Mouse (Mus musculus) 3T3-L1 (cell line): Measurements from ENCODE around the gene Fhad1.

Source experiments
- DNase-seq: peaks from one replicate; pipeline ENCODE4 v3.0.0-alpha.2; 2015; ENCODE audit warnings: low read depth, low spot score

The Fhad1 gene

DNA sequence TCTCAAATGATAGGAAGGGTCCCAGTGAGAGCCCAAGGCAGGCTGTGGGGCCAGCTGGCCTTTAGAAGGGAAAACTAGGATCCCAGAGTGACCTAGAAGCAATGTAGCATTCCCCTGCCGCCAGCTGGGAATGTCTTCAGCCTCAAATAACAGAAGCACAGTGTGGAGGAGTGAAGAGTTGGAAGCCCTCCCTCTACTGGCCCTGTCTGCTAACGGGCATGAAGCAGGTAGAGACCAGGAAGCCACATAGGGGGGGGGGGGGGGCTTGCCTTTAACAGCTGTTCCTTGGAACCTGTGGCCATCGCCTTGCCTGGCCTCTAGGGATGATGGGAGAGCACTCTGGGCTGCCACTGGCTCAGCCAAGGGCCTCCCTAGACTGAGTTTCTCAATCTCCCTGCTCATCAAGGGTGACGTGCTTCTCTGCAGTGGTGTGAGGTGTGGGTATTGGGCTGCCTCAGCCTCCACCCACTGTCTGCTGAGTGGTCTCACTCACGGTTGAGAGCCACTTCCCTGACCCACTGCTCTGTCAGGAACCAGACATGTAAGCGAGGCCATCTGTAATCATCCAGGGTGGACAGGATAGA, 128.4 kb downstream of the Fhad1 start:
- no peak for DNase-seq

DNA sequence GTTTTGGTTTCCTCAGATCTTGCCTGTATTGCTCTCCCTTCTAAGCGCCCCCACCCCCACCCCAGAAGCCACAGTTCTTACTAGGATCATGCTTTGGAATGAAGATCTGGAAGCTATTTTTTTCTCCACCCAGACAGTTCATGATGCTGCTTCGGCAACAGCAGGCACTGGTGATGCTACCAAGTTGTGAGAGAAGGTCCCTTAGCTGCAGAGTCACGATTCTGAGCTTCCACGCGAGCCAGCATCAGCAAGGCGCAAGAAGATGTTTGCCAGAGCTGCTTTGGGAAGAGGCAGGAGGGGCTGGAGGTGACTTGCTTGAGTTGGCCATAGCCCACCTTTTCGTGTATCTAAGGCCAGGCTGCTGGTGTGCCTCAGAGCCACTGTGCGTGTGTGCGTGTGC, 129.4 kb downstream of the Fhad1 start:
- no peak for DNase-seq

DNA sequence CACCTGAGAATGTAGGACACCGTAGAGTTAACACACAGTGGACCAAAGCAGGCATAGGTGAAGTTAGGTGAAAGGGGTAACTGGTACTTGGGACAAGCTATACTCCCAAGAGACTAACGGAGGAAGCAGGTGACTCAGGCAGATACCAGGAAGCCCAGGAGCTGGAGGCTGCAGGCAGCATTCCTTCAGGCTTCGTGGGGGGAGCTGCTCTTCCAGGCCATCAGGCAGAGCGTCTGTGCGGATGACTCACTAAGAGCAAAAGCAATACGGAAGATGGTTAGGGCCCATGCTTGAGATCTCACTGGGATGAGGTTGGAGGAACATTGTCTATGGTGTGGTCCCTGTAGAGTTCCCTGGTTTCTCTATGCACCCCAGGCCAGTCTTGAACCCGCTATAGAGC, 132.0 kb downstream of the Fhad1 start:
- DNase-seq, result peak; percentile 43

DNA sequence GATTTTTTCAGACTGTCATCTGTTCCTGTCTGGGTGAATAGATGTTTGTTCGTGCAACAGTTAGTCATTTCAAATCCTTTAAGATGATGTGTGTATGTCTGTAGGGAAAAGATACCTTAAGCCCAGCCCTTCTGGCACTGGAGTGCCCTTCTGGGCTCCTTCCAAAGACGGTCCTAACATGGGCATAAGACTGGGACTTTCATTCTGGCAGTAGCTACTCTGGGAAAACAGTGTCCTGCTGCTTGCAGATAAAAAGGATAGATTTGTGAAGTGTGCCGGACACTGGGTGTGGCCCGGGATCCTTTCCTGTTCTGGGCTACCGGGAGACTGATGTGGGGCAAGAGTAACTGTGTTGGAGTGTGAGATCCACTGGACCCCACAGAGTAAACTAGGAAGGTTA, 132.9 kb downstream of the Fhad1 start:
- DNase-seq, result peak; percentile 37

DNA sequence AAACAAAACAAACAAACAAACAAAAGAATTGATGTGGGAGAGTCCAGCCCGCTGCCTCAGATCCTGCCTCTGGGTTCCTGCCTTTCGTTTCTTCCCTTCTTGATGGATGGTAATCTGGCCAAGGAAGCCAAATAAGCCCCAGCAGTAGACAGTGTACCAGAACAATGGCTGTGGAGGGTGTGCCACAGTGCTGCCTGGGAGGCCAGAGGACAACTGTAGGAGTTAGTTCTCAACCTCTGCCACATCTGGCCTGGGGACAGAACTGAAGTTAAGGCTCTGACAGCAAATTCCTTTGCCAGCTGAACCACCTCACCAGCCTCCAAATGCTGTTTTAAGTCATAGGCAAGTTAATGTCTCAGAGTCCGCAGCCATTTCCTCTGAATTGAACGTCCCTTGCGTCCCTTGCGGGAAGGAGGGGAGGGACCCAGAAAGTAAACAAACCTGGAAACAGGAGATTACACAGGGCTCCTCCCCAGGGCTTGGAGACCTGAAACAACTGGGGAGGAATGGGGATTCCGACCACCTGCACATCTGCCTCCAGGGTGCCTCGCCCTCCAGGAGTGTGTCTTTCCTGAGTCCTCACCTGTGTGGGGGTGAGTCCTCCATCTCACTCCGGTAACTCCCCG, 133.5 kb downstream of the Fhad1 start:
- no peak for DNase-seq

DNA sequence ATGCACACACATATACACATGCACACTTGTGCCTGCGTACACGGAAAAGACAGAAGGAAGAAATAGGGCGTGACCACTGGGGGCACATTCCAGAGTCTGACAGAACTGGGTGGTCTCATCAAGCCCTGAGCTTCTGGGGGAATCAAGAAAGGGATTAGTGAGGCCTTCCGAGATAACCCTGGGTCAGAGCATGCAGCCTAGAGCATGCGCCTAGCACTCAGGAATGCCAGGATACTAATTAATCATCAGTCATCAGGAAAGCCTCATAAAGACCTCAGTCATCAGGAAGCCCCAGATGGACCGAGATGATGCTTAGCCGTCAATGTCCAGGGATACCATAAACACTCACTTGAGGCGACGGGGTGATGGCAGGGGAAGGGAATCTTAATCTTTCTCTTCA, 135.0 kb downstream of the Fhad1 start:
- DNase-seq, result no peak

DNA sequence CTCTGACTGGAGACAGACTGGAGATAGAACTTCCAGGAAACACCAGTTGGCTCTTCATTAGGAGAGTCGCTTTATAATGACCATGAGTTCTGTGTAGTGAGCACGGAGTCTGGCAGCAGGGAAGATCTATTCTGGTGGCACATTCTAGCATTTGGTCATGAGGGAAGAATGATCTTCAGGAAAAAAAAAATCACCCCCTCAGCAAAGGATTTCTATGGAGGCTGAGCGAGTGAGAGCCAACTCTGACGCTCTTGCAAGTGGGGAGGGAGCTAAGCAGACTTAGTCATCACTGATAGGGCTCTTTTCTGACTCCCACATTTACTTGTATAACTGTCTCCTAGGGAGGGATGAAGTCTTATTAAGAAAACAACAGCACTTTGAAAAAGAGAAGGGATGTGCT, 135.8 kb downstream of the Fhad1 start:
- DNase-seq, result no peak

DNA sequence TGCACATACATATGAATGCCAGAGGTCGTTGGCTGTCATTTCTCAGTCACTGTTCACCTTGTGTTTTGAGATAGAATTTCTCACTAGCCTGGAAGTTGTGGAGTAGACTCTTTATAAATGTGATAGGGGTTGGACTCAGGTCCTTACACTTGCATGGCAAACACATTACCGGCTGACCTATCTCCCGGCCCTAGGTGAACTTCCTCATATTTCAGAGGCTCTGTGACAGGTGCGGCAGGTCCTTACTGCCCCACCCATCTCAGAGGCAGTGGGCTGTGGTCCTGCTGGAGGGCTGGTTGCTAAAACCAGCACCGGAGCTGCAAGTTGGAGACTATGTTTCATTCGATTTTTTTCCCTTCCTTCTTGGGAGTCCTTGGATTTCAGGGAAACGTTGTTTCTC, 136.3 kb downstream of the Fhad1 start:
- no peak for DNase-seq

DNA sequence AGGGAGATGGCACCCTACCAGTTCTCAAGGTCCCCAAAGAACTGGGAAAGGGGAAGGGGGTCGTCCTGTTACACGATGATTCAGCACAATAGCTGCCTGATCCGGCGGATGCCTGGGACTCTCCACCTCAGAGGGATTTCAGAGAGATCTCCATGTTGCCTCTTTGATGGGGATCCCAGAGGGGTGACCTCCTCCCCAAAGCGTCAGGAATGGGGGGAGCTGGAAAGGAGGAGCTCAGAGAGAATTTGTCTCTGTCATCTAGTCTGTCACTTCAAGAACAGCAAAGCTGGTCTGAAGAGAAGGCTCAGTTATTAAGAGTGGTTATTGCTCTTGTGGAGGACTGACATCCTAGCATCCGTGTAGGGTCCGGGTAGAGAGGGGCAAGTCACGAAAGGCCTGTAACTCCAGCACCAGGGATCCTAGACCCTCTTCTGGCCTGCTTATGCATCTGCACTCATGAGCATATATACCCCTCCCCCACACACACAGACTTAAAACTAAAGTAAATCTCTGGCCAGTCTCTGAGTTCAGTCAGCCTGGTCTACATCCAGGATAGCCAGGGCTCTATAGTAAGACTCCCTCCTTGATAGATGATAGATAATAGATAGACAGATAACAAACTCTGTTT, 139.3 kb downstream of the Fhad1 start:
- DNase-seq, result no peak

DNA sequence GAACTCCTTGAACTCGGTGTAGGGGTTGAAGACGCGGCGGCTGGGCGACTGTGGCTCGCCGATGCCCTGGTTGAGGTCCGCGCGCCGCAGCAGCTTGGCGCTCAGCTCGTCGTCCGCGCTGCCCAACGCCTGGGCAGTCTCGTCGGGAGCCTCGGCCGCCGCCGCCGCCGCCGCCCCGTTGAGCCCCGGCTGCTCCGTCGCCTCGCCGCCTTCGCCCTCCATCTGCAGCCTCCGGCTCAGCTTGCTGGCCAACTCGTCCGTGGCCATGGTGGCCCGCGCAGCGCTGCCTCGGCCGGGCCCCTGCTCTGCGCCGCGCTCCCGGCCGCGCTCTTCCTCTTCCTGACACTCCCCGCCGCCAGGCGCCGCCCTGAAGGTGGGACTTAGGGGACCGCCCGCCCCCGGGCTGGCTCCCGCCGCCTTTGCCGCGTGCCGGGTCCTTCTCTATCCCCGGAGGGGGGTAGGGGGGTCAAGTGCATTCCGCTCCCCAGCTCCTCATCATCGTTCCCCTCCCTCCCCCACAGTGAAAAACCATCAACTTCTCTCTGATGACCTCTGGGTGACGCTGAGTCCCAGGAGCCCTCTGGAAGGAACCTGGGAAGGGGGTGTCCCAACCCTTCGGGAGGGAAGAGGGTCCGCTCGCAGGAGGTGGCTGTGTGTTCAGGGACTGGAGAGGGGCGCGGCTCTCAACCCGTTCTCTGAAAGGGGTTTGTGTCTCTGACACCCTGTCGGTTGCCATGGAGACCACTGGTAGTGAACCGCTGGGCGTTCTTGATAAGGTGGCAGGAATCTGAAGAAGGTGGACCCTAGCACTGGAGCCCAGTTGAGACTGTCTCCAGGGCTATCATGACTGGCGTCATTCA, 140.1 kb downstream of the Fhad1 start, which contains the start of gene Efhd2:
Gene Efhd2 (minus strand): TSS at position 320 of the 860 bp plus-strand sequence.
- peak; percentile 49 for DNase-seq

DNA sequence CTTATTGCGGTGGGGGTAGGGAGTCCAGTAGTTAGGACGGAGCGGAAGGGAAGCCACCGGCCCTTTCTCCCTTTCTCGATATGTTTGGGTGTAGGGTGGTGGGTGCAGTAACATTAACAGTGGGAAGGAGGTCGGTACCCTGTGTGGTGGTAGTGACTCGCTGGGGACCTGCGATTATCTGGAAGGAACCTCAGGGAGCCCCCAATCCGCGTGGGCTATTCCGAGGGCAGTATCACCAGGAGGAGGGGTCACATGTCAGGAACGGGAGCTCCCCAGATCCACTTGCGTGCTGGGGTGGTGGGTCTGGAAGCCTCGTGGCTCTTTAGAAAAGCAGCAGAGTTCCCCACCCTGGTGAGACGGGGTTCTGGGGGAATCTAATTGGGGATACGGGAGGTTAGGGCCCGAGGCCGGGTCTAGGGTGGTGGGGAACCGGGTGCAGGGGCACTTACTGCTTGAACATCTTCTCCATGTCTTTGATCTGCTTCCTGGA, 140.7 kb downstream of the Fhad1 start:
- DNase-seq, result peak; percentile 11

DNA sequence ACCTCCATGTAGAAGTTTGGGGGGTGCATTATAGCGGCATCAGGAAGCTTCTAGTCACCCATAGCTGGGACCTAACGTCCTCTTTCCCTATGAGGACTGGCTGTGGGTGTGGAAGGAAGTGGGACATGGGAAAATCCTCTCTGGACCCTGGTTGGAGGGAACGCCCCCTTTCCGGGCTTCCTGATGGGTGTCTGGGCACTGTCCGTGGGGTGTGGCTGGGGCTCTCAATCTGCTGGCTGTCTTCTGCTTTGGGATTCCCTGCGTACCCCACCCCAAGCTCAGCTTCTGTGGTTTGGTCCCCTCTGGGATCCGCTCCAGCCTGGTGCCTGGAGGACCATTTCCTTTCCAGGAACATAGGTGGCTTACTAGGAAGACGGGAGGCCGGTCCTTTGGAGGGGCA, 141.9 kb downstream of the Fhad1 start:
- no peak for DNase-seq

DNA sequence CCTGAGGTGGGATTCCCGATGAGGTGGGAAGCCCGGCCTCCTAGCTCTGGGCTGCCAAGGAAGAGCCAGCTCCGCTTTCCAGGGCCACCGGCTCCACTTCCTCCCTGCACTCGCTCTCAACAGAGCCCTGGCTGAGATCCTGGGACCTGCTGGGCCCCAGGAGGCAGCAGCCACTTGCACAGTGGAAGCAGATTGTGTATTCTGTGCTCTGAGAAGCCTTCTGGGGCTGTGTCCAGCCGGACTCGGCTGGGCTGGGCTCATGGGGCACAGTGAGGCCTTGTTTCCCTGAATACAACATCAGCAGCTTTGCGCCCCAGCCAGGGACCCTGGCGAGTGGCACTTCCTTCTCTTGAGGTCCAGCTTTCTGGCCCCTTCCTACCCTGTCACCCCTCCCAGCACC, 143.0 kb downstream of the Fhad1 start:
- no peak for DNase-seq

DNA sequence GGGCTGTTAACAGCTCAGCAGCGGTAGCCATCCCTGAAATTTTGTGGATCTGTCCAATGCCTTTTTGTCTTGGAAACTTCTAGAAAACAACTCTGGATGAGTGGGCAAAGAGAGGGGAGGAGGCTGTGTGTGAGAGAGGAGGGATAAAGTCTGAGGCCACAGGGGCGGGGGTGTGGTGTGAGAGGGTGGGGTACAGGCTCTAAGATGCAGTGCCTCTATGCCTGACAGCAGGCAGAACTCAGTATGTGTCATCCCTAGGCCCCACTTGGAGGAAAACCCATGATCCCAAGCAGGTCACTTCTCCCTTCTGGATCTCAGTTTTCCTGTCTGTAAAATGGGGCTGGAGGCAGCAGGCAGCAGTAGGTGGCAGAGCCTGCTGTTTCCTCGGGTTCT, 143.6 kb downstream of the Fhad1 start:
- DNase-seq, result no peak

DNA sequence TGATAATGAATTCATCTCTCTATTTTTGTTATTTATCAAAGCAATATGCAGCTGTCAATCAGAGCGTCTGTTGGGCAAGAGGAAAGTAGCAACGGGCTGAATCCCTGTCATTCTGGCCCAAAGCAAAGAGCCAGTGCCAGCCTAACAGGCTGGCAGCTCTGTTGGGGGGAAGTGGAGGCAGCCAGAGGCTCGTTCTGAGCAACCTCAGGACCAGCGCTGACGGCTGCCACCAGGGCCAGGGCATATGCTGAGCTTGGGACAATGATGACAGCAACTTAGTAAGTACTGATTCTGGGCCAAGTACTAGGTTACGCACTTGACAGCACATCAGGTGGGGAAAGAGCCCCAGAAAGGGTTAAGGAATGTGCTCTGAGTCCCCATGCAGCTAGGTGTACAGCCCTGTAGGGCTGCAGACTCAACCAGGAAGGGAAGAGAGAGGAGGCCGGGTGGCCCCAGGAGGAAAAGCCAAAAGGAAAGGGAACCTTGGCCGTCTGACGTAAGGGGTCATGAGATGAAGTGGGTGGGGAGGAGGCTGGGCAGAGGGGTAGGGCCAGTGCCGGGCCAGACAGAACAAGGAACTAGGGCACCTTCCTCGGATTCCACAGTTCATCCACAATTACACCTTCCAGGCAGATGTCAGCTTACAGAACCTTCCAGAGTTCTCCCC, 144.1 kb downstream of the Fhad1 start:
- DNase-seq, result no peak

DNA sequence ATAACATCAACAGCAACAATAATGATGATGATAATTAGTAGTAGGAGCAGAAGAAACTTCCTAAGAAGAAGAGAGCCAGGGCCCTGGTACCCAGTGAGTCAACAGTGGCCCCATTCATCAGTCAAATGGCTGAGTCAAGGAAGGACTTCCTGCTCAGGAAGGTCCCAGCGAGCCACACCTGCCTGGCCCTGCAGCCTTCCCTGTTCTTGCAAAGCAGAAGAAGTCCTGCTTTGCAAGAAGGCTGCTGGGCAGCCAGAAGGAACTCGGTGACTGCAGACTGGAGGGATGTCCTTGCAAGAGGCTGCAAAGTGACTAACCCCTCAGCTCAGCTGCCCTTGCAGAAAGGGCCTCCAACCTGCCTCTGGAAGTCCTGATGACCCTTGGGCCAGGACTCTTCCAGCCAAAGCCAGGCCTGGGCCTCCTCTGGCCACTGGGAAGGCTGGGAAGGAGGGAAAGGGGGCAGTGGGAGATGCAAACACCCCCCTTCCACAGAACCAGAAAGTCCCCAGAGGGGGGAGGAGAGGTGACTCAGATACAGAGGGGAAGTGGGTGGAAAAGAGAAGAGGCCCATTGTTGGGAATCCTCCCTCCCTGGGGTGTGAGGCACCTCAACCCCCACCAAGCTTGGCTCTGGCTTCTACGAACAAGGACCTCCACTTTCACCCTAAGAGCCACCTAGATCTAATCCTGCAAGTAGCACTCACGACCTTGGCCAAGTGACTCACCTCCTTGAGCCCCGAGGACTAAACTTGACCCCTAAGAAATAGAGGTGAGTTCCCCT, 145.3 kb downstream of the Fhad1 start:
- DNase-seq, result peak; percentile 13

DNA sequence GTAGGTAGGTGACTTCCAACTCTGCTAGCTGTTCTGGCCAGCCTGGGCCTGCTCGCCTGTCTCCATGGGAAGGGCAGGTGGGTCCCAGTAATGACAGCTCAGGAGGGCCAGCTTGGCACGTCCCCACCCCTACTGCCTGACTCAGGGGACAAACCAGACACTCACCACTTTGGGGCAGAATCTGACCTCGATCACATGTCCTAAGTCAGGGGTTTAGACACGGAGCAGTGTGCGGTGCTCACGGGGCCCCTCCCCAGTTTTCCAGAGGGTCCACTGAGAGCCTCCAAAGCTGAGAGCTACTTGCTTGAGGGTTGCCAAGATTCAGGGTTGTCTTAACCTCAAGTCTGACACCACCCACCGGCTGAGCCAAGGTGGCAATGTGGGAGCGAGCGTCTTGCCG, 146.8 kb downstream of the Fhad1 start:
- no peak for DNase-seq

DNA sequence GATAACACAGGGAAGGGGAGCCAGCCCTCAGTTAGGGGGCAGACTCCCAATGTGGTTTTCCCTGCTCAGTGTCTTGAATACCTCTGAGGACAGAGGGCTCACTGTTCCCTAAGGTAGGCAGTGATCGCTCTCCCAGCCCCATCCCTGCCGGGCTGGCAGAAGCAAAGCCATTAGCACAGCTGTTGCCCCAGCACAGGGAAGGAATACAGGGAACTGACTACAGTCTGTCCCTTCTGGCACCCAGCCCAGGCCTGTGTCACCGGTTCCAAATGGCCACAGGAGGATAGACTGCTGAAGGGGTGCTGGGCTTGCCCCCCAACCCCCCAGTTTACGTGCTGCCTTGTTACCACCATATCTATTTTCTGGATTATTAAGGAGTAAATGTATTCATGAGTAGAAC, 147.4 kb downstream of the Fhad1 start:
- peak; percentile 17 for DNase-seq

DNA sequence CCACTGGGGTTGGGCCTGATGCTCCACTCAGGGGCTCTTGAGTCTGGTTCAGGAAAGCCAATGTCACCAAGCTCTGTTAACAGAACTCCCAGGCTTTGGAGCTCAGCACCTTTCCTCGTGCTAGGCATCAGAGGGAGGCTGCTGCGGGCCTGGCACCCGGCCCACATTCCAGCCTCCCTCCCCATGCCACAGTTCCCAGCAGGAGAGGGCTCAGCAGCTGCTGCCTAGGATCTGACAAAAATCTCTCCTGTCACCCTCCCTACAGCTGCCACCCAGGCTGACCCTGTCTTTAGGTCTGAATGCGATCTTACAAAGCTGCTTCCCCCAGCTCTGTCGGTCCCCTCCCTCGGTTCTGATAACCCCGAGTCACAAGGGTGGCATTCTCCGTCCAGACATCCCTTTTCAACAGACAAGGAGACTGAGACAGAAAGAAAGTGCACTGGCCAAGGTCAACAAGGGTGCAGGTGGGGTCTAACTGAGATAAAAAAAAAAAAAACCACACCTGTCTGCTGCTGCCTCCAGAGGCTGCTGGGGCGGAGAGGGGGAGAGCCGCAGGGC, 147.9 kb downstream of the Fhad1 start:
- peak; percentile 53 for DNase-seq

DNA sequence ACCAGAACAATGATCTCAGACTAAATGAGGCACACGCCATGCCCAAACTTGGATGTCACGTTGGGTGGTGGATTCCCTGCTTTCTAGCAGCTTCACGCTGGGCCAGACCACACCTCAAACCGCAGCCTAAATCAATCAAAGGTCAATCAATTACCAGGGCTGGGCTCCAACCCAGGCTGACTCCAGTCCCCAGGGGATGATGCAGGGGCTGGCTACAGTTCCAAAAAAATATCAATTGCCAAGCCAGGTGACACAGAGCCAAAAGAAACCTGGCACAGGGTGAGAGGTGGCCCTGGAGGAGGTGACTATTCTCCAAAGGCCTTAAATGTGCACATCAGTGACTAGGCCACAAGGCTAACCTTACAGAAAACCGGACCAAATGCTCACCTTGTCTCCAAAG, 149.3 kb downstream of the Fhad1 start:
- no peak for DNase-seq

DNA sequence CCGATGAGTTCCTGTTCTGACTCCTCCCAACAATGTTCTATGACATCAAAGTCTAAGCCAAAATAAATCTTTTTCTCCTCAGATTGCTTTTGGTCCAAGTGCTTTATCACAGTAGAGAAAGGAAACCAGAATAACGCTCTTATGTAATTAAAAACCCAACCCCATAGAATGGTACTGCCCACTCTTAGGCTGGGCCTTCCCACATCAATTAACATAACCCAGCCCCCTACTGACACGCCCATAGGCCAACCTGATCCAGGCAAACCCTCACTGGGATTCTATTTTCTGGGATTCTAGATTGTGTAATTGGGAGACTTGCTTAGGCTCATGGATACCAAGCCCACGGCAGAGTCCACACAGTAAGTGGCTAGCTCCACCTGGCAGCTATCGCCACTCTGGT, 149.9 kb downstream of the Fhad1 start:
- no peak for DNase-seq
